Comparison of ENCODE assay signal across 23 mouse cellular contexts in the genomic region with DNA sequence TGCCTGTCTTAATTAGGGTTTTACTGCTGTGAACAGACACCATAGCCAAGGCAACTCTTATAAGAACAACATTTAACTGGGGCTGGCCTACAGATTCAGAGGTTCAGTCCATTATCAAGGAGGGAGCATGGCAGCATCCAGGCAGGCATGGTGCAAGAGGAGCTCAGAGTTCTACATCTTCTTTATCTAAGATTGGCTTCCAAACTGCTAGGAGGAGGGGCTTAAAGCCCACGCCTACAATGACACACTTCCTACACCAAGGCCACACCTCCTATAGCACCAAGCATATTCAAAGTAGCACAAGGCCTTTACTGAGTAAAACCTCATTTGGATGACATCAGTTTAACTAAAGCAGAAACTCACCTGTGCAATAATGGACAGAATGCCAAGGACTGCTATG. TPM values are rescaled to one million over a fixed set of nuclear protein-coding genes. Genes with fewer than 3 reads are reported as not detected.
DNase-seq lines count a peak whose midpoint lies in the region; ATAC-seq and TF ChIP-seq lines count a peak whose summit lies in the region.
"Had no signal": no experiment of that assay in that cellular context is flagged by ENCODE, and none has a peak within 500 bp of the region (broad histone marks: within the 10 kb centered on the region; RNA-seq: fewer than 3 reads in every experiment).

No protein-coding gene starts in this region.

- H3K36me3 ChIP-seq in liver, embryonic 11.5 days (ENCODE audit: control insufficient read depth, insufficient read depth, low read length), result peaks cover 56% of the 10 kb centered on the region
- peaks cover 77% of the 10 kb centered on the region for H3K36me3 ChIP-seq in liver, postnatal 0 days (replicated peaks; ENCODE audit: insufficient read depth, low read length)

- peak; percentile 73 for ATAC-seq in liver, embryonic 11.5 days (replicated peaks; ENCODE audit: low FRiP score)
- ATAC-seq in erythroid progenitor cell, adult 5-6 weeks (replicated peaks; ENCODE audit: low FRiP score, poor library complexity, severe bottlenecking), result peak; percentile 68
- ATAC-seq in liver, postnatal 0 days, result peak; percentile 72
- ATAC-seq: Patski had no signal

- H3K4me2 ChIP-seq in liver, embryonic 11.5 days, result no peak overlapping the region
- H3K4me2 ChIP-seq in liver, postnatal 0 days (ENCODE audit: low read depth, low read length), result no peak overlapping the region
- H3K4me2 ChIP-seq: embryonic facial prominence, embryonic 13.5 days; hindbrain, embryonic 15.5 days; lung, embryonic 14.5 days; neural tube, embryonic 12.5 days had no signal

- no peak overlapping the region for H3K4me3 ChIP-seq in liver, embryonic 11.5 days (ENCODE audit: low read depth, low read length)
- H3K4me3 ChIP-seq in liver, postnatal 0 days (ENCODE audit: low read depth, low read length), result no peak overlapping the region
- H3K4me3 ChIP-seq: embryonic facial prominence, embryonic 13.5 days; hindbrain, embryonic 15.5 days; neural tube, embryonic 12.5 days had no signal

- DNase-seq in liver, embryonic 11.5 days (ENCODE audit: low spot score), result no peak
- DNase-seq in liver, result no peak
- DNase-seq in liver, postnatal 0 days, result no peak
- no peak for DNase-seq in Muller cell, postnatal 12 days (ENCODE audit: inconsistent ontology term)
- DNase-seq in cerebellum, postnatal 10 days, result no peak
- no peak for DNase-seq in gastrocnemius, postnatal 10 days
- DNase-seq: cerebellum, adult 11 months; heart, postnatal 10 days; kidney, adult 2 months; kidney, postnatal 4 days; layer of hippocampus, postnatal 36 days; lung, embryonic 14.5 days; thymus, adult 2 months had no signal

- no peak for TF ChIP-seq EP300 in liver, postnatal 0 days (IDR thresholded peaks at IDR 0.05; ENCODE audit: low read depth)

- no peaks in the 10 kb centered on the region for H3K27me3 ChIP-seq in liver, embryonic 11.5 days (replicated peaks; ENCODE audit: control insufficient read depth, insufficient read depth, low read length)
- no peaks in the 10 kb centered on the region for H3K27me3 ChIP-seq in liver, postnatal 0 days (ENCODE audit: insufficient read depth, low read length)
- H3K27me3 ChIP-seq: embryonic facial prominence, embryonic 13.5 days; hindbrain, embryonic 15.5 days; neural tube, embryonic 12.5 days; Patski had no signal

- H3K9ac ChIP-seq in liver, embryonic 11.5 days (ENCODE audit: low read depth, low read length), result no peak overlapping the region
- no peak overlapping the region for H3K9ac ChIP-seq in liver, postnatal 0 days (replicated peaks)
- H3K9ac ChIP-seq: embryonic facial prominence, embryonic 13.5 days; hindbrain, embryonic 15.5 days; lung, embryonic 14.5 days; neural tube, embryonic 12.5 days had no signal

- 63% methylated on average over 1 of the region's 1 CpGs for WGBS in liver, embryonic 11.5 days
- WGBS in liver, postnatal 0 days (ENCODE audit: insufficient replicate concordance), result 47% methylated on average over 1 of the region's 1 CpGs

- TF ChIP-seq CTCF in liver, postnatal 0 days (IDR thresholded peaks at IDR 0.05; ENCODE audit: low read depth), result no peak

- no peak overlapping the region for H3K27ac ChIP-seq in liver, embryonic 11.5 days (ENCODE audit: low read depth, low read length)
- 0 out of 2 replicates have a peak overlapping the region, but pooled peaks have one; percentile 7 for H3K27ac ChIP-seq in liver, postnatal 0 days (ENCODE audit: low read depth)
- H3K27ac ChIP-seq: embryonic facial prominence, embryonic 13.5 days; hindbrain, embryonic 15.5 days; neural tube, embryonic 12.5 days had no signal

- H3K9me3 ChIP-seq in liver, embryonic 11.5 days (ENCODE audit: control insufficient read depth, low read length), result no peaks in the 10 kb centered on the region
- H3K9me3 ChIP-seq in liver, postnatal 0 days (ENCODE audit: low read length), result no peaks in the 10 kb centered on the region
- H3K9me3 ChIP-seq: embryonic facial prominence, embryonic 13.5 days; hindbrain, embryonic 15.5 days; neural tube, embryonic 12.5 days had no signal

- no peaks in the 10 kb centered on the region for H3K4me1 ChIP-seq in liver, embryonic 11.5 days (replicated peaks; ENCODE audit: control insufficient read depth, insufficient read depth, low read length)
- peaks cover 8% of the 10 kb centered on the region for H3K4me1 ChIP-seq in liver, postnatal 0 days (ENCODE audit: insufficient read depth)
- H3K4me1 ChIP-seq: embryonic facial prominence, embryonic 13.5 days; hindbrain, embryonic 15.5 days; neural tube, embryonic 12.5 days had no signal

RNA-seq across cellular contexts. Expression of gene Mfsd14a, which starts 22.5 kb away (rescaled TPM):
- polyA plus RNA-seq in liver, embryonic 11.5 days (2014; fragmentation: Nextera tagmentation; extraction: Ambion mirVana), result 67.4 and 75.0 TPM in 2 replicates
- 23.8 and 27.2 TPM in 2 replicates for total RNA-seq in erythroid progenitor cell, adult 5-6 weeks (2015; ENCODE audit: low replicate concordance)
- 40.2 and 42.2 TPM in 2 replicates for total RNA-seq in erythroid progenitor cell, adult 5-6 weeks (2017; ENCODE audit: low replicate concordance)
- polyA plus RNA-seq in liver, postnatal 0 days (2015; fragmentation: Nextera tagmentation; extraction: Ambion mirVana), result 28.2 and 30.5 TPM in 2 replicates
- total RNA-seq in gastrocnemius, postnatal 10 days (2021), result 10 to 100 TPM; 15.9 to 20.0 TPM

RNA-seq across cellular contexts. Expression of gene Trmt13, which starts 25.6 kb away (rescaled TPM):
- polyA plus RNA-seq in liver, embryonic 11.5 days (2014; fragmentation: Nextera tagmentation; extraction: Ambion mirVana), result 23.4 and 26.3 TPM in 2 replicates
- total RNA-seq in erythroid progenitor cell, adult 5-6 weeks (2015; ENCODE audit: low replicate concordance), result 4.2 and 4.3 TPM in 2 replicates
- total RNA-seq in erythroid progenitor cell, adult 5-6 weeks (2017; ENCODE audit: low replicate concordance), result 17.5 and 22.0 TPM in 2 replicates
- 7.4 and 7.6 TPM in 2 replicates for polyA plus RNA-seq in liver, postnatal 0 days (2015; fragmentation: Nextera tagmentation; extraction: Ambion mirVana)
- total RNA-seq in gastrocnemius, postnatal 10 days (2021), result 1 to 10 TPM; 6.9 to 9.3 TPM

RNA-seq across cellular contexts. Expression of gene Gm43191, which starts 41.0 kb away (rescaled TPM):
- polyA plus RNA-seq in liver, embryonic 11.5 days (2014; fragmentation: Nextera tagmentation; extraction: Ambion mirVana), result 0.30 TPM in 1 of 2 replicates, not detected in the other
- not detected in 2 replicates for total RNA-seq in erythroid progenitor cell, adult 5-6 weeks (2015; ENCODE audit: low replicate concordance)
- total RNA-seq in erythroid progenitor cell, adult 5-6 weeks (2017; ENCODE audit: low replicate concordance), result not detected in 2 replicates
- not detected in 2 replicates for polyA plus RNA-seq in liver, postnatal 0 days (2015; fragmentation: Nextera tagmentation; extraction: Ambion mirVana)
- total RNA-seq in gastrocnemius, postnatal 10 days (2021), result not detected
- total RNA-seq: adrenal gland, adult 18-20 months; left cerebral cortex, postnatal 36 days; midbrain, postnatal 0 days had no signal
- polyA plus RNA-seq: embryonic facial prominence, embryonic 13.5 days; forebrain, embryonic 11.5 days; gonadal fat pad, adult 2 months; hindbrain, embryonic 15.5 days; kidney, adult 2 months; lung, embryonic 14.5 days; midbrain, postnatal 0 days; neural tube, embryonic 12.5 days; thymus, adult 2 months had no signal

RNA-seq across cellular contexts. Expression of gene Sass6, which starts 45.2 kb away (rescaled TPM):
- polyA plus RNA-seq in liver, embryonic 11.5 days (2014; fragmentation: Nextera tagmentation; extraction: Ambion mirVana), result 30.4 and 32.4 TPM in 2 replicates
- 62.7 and 75.9 TPM in 2 replicates for total RNA-seq in erythroid progenitor cell, adult 5-6 weeks (2015; ENCODE audit: low replicate concordance)
- total RNA-seq in erythroid progenitor cell, adult 5-6 weeks (2017; ENCODE audit: low replicate concordance), result 118 and 120 TPM in 2 replicates
- polyA plus RNA-seq in liver, postnatal 0 days (2015; fragmentation: Nextera tagmentation; extraction: Ambion mirVana), result 6.5 and 7.4 TPM in 2 replicates
- total RNA-seq in gastrocnemius, postnatal 10 days (2021), result 1 to 10 TPM; 4.4 to 5.2 TPM
